Mouse (Mus musculus) ES-CJ7 (cell line): Measurements from ENCODE around the gene Fancd2os.

Experiments used
- DNase-seq: peaks from one replicate; pipeline ENCODE4 v3.0.0; 2011; ENCODE audit warnings: low read depth, low spot score

Fancd2os gene

DNA sequence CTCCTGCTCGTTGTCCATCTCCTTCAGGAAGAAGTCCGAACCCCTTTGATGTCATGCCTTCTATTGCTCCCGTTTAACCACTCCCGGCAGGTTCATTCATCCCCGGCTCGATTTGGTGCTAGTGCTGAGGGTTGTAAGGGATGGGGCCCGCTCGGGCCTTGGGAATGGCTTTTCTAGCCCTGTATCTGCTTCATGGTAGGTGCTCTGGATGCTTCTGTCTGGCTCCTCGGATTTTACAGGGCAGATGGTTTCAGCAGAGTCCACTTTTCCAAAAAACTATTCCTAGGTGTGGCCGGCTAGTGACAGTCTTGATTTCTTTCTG is 4.7 kb upstream of the Fancd2os start:
- no peak for DNase-seq

GRCm38 (mm10) chr6:113604432-113605223 is 4.1 kb upstream of the Fancd2os start, which contains the start of gene Brk1:
Brk1 (plus strand) TSS chr6:113604772.
- DNase-seq = peak; percentile 98

GRCm38 (mm10) chr6:113603993-113604392 is 3.5 kb upstream of the Fancd2os start:
- DNase-seq = no peak

- peak; percentile 67 for DNase-seq
Measured at GRCm38 (mm10) chr6:113602821-113603220, 2.3 kb upstream of the Fancd2os start.

GRCm38 (mm10) chr6:113599833-113600232 is 682 bp downstream of the Fancd2os start:
- no peak for DNase-seq

- DNase-seq = no peak
Measured at GRCm38 (mm10) chr6:113597945-113598344, 2.6 kb downstream of the Fancd2os start.

GRCm38 (mm10) chr6:113592637-113593036 is 7.9 kb downstream of the Fancd2os start:
- no peak for DNase-seq

DNA sequence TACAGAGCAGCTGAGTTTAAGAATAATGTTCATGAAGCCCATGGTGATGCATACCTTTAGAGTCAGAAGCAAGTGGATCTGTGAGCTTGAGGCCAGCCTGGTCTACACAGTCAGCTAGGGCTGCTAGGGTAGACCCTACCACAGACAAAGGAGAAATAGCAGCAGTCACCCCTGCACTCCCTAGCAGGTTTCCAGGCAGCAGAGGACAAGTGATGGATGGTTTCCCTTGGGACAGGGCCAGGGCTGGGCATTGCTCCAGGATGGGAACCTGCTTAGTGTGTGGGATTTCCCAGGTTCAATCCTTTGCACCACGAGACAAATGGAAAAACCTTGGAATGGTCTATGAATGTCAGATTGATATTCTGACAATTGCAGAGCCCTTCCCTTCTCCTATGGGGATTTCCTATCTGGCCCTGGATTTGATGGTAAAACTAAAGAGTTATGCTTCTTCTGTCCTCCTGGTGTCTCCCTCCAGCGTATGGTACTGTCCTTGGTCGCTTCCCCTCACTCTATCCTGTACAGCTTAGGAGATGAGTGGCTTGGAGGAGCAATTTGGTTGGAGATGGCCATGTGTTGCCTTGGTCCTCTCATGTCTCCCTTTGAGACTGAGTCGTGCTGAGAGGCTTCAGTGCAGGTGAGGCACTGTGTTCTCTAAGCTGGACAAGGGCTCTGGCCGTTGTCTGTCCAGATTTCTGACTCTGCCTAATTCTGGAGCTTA is 13.9 kb downstream of the Fancd2os start:
- no peak for DNase-seq

DNA sequence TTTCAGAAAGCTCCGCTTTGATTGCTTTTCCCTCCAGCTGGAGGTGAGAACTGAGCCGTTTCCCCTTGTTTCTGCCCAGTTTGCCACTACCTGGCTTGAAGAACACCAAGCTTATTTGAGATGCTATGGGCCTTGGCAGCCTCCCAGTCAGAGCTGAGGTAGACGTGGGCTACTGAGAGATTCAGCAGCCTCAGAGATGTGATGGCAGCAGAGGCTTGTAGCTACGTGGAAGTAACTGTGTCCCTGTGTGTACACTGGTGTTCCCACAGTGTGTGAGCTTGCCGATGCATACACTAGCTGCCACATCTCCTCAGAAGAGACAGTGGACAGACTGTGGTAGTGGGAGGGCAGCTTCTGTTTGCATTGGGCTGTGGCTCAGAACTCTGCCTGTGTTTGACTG is 15.4 kb downstream of the Fancd2os start:
- no peak for DNase-seq

DNA sequence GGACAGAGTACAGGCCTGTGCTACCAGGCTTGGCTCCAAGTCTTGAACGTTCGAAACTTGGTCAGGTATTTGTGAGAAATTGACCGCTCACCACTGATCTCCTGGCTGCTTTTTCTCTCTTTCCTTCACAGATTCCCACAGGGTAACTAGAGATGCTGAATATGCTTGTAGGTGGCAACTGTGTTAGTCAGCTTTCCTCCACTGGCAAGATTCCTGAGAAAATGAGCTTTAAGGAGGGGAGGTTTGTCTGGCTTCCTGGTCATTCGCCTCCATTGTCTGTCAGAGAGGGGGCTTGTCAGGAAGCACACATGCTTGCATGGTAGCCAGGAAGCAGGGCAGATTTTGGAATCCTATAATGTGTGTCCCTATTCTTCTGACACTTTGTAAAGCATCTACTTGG is 17.5 kb downstream of the Fancd2os start:
- DNase-seq = no peak

DNA sequence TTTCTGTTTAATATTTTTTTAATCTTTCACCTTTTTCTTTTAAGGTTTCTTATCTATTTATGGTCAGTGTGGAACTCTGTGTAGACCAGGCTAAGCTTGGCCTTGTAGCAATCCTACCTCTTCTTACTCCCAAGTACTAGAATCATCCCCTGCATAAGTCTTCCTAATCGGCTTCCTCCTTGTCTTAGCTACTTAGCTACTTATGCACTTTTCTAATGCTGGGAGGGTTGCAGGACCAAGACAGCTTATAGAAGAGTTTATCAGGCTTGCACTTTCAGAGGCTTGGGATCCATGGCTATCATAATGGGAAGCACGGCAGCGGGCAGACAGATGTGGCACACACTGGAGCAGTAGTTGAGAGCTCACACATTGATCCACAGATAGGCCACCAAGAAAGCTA is 21.2 kb downstream of the Fancd2os start:
- no peak for DNase-seq

- DNase-seq = no peak
Measured at GRCm38 (mm10) chr6:113576044-113576443, 24.5 kb downstream of the Fancd2os start.

- DNase-seq = no peak
Measured at GRCm38 (mm10) chr6:113564557-113564956, 36.0 kb downstream of the Fancd2os start.

DNA sequence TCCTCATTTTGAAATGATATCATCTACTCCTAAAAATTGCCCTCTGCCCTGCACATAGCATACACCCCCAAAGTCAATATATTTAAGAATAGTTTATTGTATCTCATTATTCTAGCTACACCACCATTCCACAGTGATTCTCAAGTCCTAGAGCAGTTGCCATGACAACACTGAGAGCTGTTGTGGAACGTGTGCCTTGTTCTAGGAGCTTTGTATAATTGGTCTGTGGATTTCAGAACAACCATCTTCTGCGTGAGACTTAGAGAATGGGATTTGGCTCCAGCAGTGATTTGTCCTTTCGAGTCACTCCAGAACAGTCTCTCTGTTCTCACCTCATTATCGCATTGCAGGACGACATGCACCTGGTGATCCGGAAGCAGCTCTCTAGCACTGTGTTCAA is 40.8 kb downstream of the Fancd2os start:
- no peak for DNase-seq
